Mouse (Mus musculus) hindbrain, embryonic 13.5 days (tissue): Measurements from ENCODE around the gene Gm20662. TPM values are rescaled to one million over a fixed set of nuclear protein-coding genes. Genes with fewer than 3 reads are reported as not detected.

Experiments
- ATAC-seq: fragments of 200-750 bp; cut with Nextera tagmentation; 2 replicates; pipeline ENCODE4 v1.8.0; 2017; ENCODE audit warnings: moderate TSS enrichment; ENCODE audit not compliant: low FRiP score
- H3K27ac ChIP-seq: fragments of 300-500 bp; sonication (generic); 2 replicates; pipeline ENCODE4 v1.5.1; 2015; ENCODE audit warnings: inconsistent platforms, mild to moderate bottlenecking, moderate library complexity
- H3K27me3 ChIP-seq: fragments of 300-500 bp; sonication (generic); 2 replicates; pipeline ENCODE4 v1.6.1; 2015; ENCODE audit warnings: mild to moderate bottlenecking, inconsistent platforms
- H3K36me3 ChIP-seq: fragments of 300-500 bp; sonication (generic); 2 replicates; pipeline ENCODE4 v1.6.1; 2015; ENCODE audit warnings: mild to moderate bottlenecking, inconsistent platforms
- H3K4me1 ChIP-seq: fragments of 300-500 bp; sonication (generic); replicated peaks from 2 replicates; pipeline ENCODE4 v1.6.1; 2015; ENCODE audit warnings: inconsistent platforms
- H3K4me2 ChIP-seq: fragments of 300-500 bp; sonication (generic); 2 replicates; pipeline ENCODE4 v1.6.1; 2015; ENCODE audit warnings: inconsistent platforms, mild to moderate bottlenecking, moderate library complexity
- H3K4me3 ChIP-seq: fragments of 300-500 bp; sonication (generic); 2 replicates; pipeline ENCODE4 v1.5.1; 2015; ENCODE audit warnings: mild to moderate bottlenecking, inconsistent platforms
- H3K9ac ChIP-seq: fragments of 300-500 bp; sonication (generic); 2 replicates; pipeline ENCODE4 v1.6.1; 2015; ENCODE audit warnings: mild to moderate bottlenecking, inconsistent platforms
- H3K9me3 ChIP-seq: fragments of 300-500 bp; sonication (generic); 2 replicates; pipeline ENCODE4 v1.6.1; 2016; ENCODE audit warnings: inconsistent platforms
- WGBS: fragments of 180-500 bp; shearing (Covaris S2); methylation state at CpG from one replicate; pipeline ENCODE4 v1.1.7; 2015; 5-methylcytosine and 5-hydroxymethylcytosine counted together
- polyA plus RNA-seq: library from polyadenylated mRNA; unstranded; fragments of >200 nt; fragmentation: Nextera tagmentation; extraction: Ambion mirVana; gene quantifications from 2 replicates; pipeline ENCODE4 v1.2.1, GENCODE M21; 2015

The Gm20662 gene
- polyA plus RNA-seq, 1 experiment from 2014 or later = 0.60 TPM

DNA sequence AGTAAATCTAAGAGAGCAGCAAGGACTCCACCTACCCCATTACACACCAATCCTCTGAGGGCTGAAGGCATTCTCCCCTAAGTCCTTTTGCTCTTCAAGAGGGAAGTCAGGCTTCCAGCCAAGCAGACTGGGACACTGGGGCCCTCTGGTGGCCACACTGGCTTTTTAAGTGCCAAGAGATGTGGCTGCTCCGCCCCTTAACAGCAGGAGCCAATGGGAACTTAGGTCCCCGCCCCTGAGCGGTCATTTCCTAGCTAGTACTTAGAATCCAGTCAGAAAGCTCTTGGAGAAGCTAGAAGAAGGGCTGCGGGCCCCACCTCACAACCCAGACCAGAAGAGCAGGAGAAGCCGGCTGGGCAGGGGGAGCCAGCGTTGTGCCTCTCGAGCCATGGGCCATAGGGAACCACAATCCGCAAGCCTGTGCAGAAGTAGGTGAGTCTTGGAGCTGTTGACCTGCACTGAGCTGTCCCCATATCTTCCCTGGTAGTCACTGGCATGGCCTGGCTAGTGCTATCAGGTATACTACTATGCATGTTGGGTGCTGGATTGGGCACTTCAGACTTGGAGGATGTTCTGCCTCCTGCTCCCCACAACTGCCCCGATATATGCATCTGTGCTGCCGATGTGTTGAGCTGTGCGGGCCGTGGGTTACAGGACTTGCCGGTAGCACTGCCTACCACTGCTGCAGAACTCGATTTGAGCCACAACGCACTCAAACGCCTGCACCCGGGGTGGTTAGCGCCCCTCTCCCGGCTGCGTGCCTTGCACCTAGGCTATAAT lies 56.9 kb downstream of the Gm20662 start, which contains the start of gene Amigo3:
Amigo3 (plus strand) TSS at position 275 of the 780 bp plus-strand sequence.
- H3K9me3 ChIP-seq = no peaks in the 10 kb centered on the region
- H3K4me2 ChIP-seq = peak within 1 kb of the TSS; percentile 36
- H3K27me3 ChIP-seq = no peaks in the 10 kb centered on the region
- peak within 1 kb of the TSS; percentile 23; the same call in 1 of the 2 replicates for H3K27ac ChIP-seq
- H3K9ac ChIP-seq = peak within 1 kb of the TSS; percentile 29; the same call in 1 of the 2 replicates
- peaks cover 65% of the 10 kb centered on the region for H3K36me3 ChIP-seq
- 59% methylated on average over 20 of the region's 20 CpGs for WGBS
- ATAC-seq = 0 out of 2 replicates have a peak, but pooled peaks have one; percentile 18
- H3K4me1 ChIP-seq = peaks cover 33% of the 10 kb centered on the region
- H3K4me3 ChIP-seq = no peak within 1 kb of the TSS

DNA sequence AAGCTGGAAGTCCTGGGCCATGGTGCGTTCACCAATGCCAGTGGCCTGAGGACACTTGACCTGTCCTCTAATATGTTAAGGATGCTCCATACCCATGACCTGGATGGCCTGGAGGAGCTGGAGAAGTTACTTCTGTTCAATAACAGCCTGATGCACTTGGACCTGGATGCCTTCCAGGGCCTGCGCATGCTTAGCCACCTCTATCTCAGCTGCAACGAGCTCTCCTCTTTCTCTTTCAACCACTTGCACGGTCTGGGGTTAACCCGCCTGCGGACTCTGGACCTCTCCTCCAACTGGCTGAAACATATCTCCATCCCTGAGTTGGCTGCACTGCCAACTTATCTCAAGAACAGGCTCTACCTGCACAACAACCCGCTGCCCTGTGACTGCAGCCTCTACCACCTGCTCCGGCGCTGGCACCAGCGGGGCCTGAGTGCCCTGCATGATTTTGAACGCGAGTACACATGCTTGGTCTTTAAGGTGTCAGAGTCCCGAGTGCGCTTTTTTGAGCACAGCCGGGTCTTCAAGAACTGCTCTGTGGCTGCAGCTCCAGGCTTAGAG lies 57.6 kb downstream of the Gm20662 start:
- 93% methylated on average over 15 of the region's 15 CpGs for WGBS
- H3K36me3 ChIP-seq = peaks cover 72% of the 10 kb centered on the region

DNA sequence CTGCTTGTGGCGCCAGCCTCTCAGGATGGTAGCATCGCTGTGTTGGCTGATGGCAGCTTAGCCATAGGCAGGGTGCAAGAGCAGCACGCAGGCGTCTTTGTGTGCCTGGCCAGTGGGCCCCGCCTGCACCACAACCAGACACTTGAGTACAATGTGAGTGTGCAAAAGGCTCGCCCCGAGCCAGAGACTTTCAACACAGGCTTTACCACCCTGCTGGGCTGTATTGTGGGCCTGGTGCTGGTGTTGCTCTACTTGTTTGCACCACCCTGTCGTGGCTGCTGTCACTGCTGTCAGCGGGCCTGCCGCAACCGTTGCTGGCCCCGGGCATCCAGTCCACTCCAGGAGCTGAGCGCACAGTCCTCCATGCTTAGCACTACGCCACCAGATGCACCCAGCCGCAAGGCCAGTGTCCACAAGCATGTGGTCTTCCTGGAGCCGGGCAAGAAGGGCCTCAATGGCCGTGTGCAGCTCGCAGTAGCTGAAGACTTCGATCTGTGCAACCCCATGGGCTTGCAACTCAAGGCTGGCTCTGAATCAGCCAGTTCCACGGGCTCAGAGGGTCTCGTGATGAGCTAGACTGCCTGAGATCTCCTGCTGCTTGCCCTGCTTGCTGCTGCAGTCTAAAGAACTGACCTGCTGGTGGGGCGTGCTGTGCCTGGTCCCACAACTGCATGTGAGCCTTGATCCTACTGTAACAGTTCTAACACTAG lies 58.3 kb downstream of the Gm20662 start:
- ATAC-seq = no peak
- Histone ChIP-seq H3K4me3 (no peak overlapping the region), H3K4me2 (no peak overlapping the region), H3K4me1 (peaks cover 25% of the 10 kb centered on the region), H3K9me3 (no peaks in the 10 kb centered on the region), H3K9ac (peak overlapping the region; percentile 24; the same call in 1 of the 2 replicates), H3K36me3 (peaks cover 79% of the 10 kb centered on the region), H3K27me3 (no peaks in the 10 kb centered on the region), H3K27ac (no peak overlapping the region)
- WGBS = 91% methylated on average over 22 of the region's 22 CpGs

More for the DNA sequence above, 57.6 kb downstream of the Gm20662 start:
- H3K9me3 ChIP-seq = no peaks in the 10 kb centered on the region
- H3K27me3 ChIP-seq = no peaks in the 10 kb centered on the region
- no peak for ATAC-seq
- H3K9ac ChIP-seq = 0 out of 2 replicates have a peak overlapping the region, but pooled peaks have one; percentile 24
- no peak overlapping the region for H3K4me3 ChIP-seq
- no peak overlapping the region for H3K4me2 ChIP-seq
- peaks cover 27% of the 10 kb centered on the region for H3K4me1 ChIP-seq
- H3K27ac ChIP-seq = no peak overlapping the region

GRCm38 (mm10) chr9:108055061-108055460 lies 58.9 kb downstream of the Gm20662 start:
- no peak overlapping the region for H3K4me3 ChIP-seq
- no peak overlapping the region for H3K4me2 ChIP-seq
- 76% methylated on average over 1 of the region's 1 CpGs for WGBS
- H3K27ac ChIP-seq = no peak overlapping the region
- no peak for ATAC-seq
- no peaks in the 10 kb centered on the region for H3K27me3 ChIP-seq
- no peak overlapping the region for H3K9ac ChIP-seq
- peaks cover 85% of the 10 kb centered on the region for H3K36me3 ChIP-seq
- peaks cover 20% of the 10 kb centered on the region for H3K4me1 ChIP-seq
- no peaks in the 10 kb centered on the region for H3K9me3 ChIP-seq

DNA sequence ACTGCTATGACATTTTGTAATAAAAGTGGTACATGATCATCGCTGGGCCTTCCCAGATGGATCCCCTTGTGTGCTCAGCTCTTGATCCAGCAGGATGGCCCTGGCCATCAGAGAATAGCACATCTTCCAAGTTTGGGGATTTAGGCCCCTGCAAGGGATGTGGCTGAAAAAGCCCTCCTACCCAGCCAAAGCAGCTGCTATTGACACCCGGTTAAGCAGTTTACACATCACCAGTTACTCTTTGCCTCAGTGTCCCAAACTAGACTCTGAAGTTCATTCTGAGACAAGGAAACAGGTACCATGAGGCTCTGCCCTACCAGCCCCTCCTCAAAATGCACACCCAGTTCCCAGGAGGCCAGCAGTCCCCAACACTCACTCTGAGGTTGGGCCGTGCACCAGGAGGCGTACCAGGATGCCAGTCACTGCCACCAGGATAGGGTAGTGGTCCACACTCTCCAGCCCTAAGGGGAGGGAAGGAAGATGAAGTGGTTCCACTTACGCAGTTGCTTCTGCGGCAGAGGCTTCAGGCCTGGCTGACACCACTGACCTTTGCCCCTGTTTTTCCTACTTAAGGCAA lies 59.6 kb downstream of the Gm20662 start:
- WGBS = 89% methylated on average over 6 of the region's 6 CpGs
- Histone ChIP-seq H3K9me3 (no peaks in the 10 kb centered on the region), H3K27me3 (no peaks in the 10 kb centered on the region), H3K4me3 (no peak overlapping the region), H3K4me1 (peaks cover 13% of the 10 kb centered on the region), H3K27ac (no peak overlapping the region), H3K36me3 (peaks cover 88% of the 10 kb centered on the region), H3K9ac (no peak overlapping the region), H3K4me2 (no peak overlapping the region)
- ATAC-seq = no peak

DNA sequence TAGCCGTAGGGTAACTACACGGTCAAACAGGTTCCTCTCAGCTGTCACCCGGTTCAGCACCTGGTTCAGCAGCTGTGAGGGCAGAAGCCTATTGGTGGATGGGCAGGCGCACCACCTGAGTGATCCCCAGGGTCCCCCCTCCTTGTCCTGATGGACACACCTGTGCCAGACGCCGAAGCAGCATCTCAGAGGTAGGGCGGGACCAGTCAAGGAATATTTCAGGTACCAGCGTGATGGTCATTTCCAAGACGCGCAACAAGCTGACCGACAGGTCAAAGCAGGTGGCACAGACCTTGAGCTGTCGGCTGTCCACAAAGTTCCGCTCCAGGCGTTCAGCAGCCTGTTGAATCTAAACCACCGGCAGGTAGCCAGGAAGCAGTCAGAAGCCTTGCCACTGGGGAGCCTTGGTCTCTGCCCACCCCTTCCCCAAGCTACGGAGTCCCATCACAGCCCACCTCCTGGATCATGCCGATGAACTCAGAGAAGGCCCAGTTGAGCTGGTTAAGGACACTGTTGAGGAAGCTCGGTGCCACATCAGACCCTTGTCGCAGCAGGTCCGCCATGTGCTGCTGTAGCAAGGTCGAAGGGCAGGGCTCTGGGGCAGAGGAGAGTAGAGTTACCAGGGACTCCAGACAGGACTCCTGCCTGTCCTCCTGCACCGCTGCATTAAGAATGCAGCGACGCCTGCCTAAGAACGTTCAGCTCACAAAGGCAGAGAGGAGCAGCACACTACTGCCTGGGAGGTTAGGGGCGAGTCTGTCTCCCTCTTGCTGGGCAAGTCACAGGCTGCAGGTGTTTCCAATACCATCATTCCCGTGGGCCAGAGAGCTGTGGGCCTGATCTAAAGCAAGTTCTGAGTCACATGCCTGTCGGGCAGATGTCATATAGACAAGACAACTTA lies 60.5 kb downstream of the Gm20662 start:
- Histone ChIP-seq H3K4me3 (no peak overlapping the region), H3K27me3 (no peaks in the 10 kb centered on the region), H3K9ac (no peak overlapping the region), H3K9me3 (no peaks in the 10 kb centered on the region), H3K4me2 (no peak overlapping the region), H3K4me1 (peaks cover 13% of the 10 kb centered on the region), H3K27ac (no peak overlapping the region), H3K36me3 (peaks cover 88% of the 10 kb centered on the region)
- no peak for ATAC-seq
- 82% methylated on average over 28 of the region's 28 CpGs for WGBS

- Histone ChIP-seq H3K27me3 (no peaks in the 10 kb centered on the region), H3K4me1 (peaks cover 13% of the 10 kb centered on the region), H3K4me2 (no peak overlapping the region), H3K9ac (no peak overlapping the region), H3K4me3 (no peak overlapping the region), H3K36me3 (peaks cover 88% of the 10 kb centered on the region), H3K27ac (no peak overlapping the region), H3K9me3 (no peaks in the 10 kb centered on the region)
- ATAC-seq = no peak
- 92% methylated on average over 5 of the region's 5 CpGs for WGBS
Observed at GRCm38 (mm10) chr9:108057262-108057562, 61.1 kb downstream of the Gm20662 start.

GRCm38 (mm10) chr9:108058291-108058690 lies 62.1 kb downstream of the Gm20662 start:
- H3K36me3 ChIP-seq = peaks cover 99% of the 10 kb centered on the region
- peaks cover 2% of the 10 kb centered on the region for H3K4me1 ChIP-seq
- no peak overlapping the region for H3K27ac ChIP-seq
- no peaks in the 10 kb centered on the region for H3K27me3 ChIP-seq
- no peak for ATAC-seq
- 93% methylated on average over 9 of the region's 9 CpGs for WGBS
- no peak overlapping the region for H3K4me2 ChIP-seq
- H3K9ac ChIP-seq = 0 out of 2 replicates have a peak overlapping the region, but pooled peaks have one; percentile 35
- H3K9me3 ChIP-seq = no peaks in the 10 kb centered on the region
- H3K4me3 ChIP-seq = no peak overlapping the region

DNA sequence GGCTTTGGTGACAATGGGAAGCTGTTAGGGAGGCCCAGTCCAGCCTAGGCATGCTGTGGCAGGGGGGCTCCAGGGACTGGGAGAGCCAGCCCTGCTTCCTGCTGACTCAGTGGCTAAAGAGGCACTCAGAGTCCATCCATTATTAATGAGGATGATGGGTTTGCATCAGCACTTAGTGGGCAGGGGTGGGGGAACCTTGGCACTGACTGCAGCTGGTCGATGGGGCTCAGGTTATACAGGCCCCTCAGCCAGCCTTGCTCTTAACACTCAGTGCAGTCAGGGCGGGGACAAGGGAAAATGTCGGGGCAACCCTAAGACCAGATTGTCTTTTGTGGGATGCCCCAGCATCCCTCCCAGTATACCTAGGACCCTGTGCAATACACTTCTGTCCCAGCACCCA lies 66.0 kb downstream of the Gm20662 start:
- WGBS = 88% methylated on average over 3 of the region's 3 CpGs
- peak overlapping the region; percentile 19; the same call in 1 of the 2 replicates for H3K9ac ChIP-seq
- H3K36me3 ChIP-seq = peaks cover 84% of the 10 kb centered on the region

DNA sequence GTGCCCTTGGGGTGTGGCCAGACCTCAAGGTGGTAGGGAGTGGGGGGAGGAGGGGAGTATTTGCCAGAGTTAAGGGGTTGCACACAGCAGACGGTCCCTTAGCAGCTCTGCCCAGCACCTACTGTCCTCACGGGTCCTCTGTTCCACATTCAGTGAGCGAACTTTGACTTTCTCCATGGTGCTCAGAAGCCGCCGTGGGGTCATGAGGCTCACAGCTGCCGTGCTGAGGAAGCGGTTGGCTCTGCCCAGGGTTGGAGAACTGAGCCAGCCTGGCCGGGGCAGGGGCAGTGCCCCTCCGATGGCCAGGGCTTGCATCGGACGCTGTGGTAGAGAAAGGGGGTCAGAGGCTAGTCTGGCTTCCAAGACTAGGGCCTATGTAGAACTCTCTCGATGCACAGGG lies 67.2 kb downstream of the Gm20662 start:
- H3K27ac ChIP-seq = no peak overlapping the region
- H3K9me3 ChIP-seq = no peaks in the 10 kb centered on the region
- peaks cover 74% of the 10 kb centered on the region for H3K36me3 ChIP-seq
- WGBS = 90% methylated on average over 12 of the region's 12 CpGs
- ATAC-seq = no peak
- H3K9ac ChIP-seq = no peak overlapping the region
- H3K27me3 ChIP-seq = no peaks in the 10 kb centered on the region
- no peak overlapping the region for H3K4me3 ChIP-seq
- no peak overlapping the region for H3K4me2 ChIP-seq
- no peaks in the 10 kb centered on the region for H3K4me1 ChIP-seq

More for the DNA sequence above, 66.0 kb downstream of the Gm20662 start:
- Histone ChIP-seq H3K4me3 (no peak overlapping the region), H3K27ac (no peak overlapping the region), H3K27me3 (no peaks in the 10 kb centered on the region), H3K4me2 (no peak overlapping the region), H3K4me1 (no peaks in the 10 kb centered on the region), H3K9me3 (no peaks in the 10 kb centered on the region)
- no peak for ATAC-seq

- 0 out of 2 replicates have a peak, but pooled peaks have one; percentile 37 for ATAC-seq
- Histone ChIP-seq H3K36me3 (peaks cover 74% of the 10 kb centered on the region), H3K9ac (no peak overlapping the region), H3K4me1 (no peaks in the 10 kb centered on the region), H3K27ac (no peak overlapping the region), H3K4me2 (no peak overlapping the region), H3K9me3 (no peaks in the 10 kb centered on the region), H3K4me3 (no peak overlapping the region), H3K27me3 (no peaks in the 10 kb centered on the region)
- 51% methylated on average over 5 of the region's 5 CpGs for WGBS
Observed at GRCm38 (mm10) chr9:108065491-108066011, 69.4 kb downstream of the Gm20662 start.
